Mouse (Mus musculus) embryonic facial prominence, embryonic 10.5 days (tissue): ENCODE results near the gene Srsf3. TPM values are rescaled to one million over a fixed set of nuclear protein-coding genes. Genes with fewer than 3 reads are reported as not detected.

Experiments
- DNase-seq: peaks from one replicate; pipeline ENCODE4 v3.0.0-alpha.2; 2017; ENCODE audit warnings: low spot score
- H3K27ac ChIP-seq: fragments of 300-500 bp; sonication (generic); replicated peaks from 2 replicates; pipeline ENCODE4 v1.5.1; 2016; ENCODE audit warnings: mild to moderate bottlenecking
- H3K27me3 ChIP-seq: fragments of 300-500 bp; sonication (generic); replicated peaks from 2 replicates; pipeline ENCODE4 v1.6.1; 2016; ENCODE audit warnings: low read depth, mild to moderate bottlenecking; ENCODE audit not compliant: poor library complexity, severe bottlenecking
- H3K36me3 ChIP-seq: fragments of 300-500 bp; sonication (generic); replicated peaks from 2 replicates; pipeline ENCODE4 v1.6.1; 2016; ENCODE audit warnings: mild to moderate bottlenecking, moderate library complexity
- H3K4me1 ChIP-seq: fragments of 300-500 bp; sonication (generic); 2 replicates; pipeline ENCODE4 v1.6.1; 2016
- H3K4me3 ChIP-seq: fragments of 300-500 bp; sonication (generic); 2 replicates; pipeline ENCODE4 v1.5.1; 2016; ENCODE audit warnings: mild to moderate bottlenecking, moderate library complexity
- H3K9me3 ChIP-seq: fragments of 300-500 bp; sonication (generic); 2 replicates; pipeline ENCODE4 v1.6.1; 2016; ENCODE audit warnings: mild to moderate bottlenecking
- WGBS: fragments of 180-500 bp; shearing (Covaris S2); methylation state at CpG from one replicate; pipeline ENCODE4 v1.1.7; 2016; 5-methylcytosine and 5-hydroxymethylcytosine counted together
- polyA plus RNA-seq: library from polyadenylated mRNA; unstranded; fragments of >200 nt; fragmentation: Nextera tagmentation; extraction: Ambion mirVana; gene quantifications from 2 replicates; pipeline ENCODE4 v1.2.1, GENCODE M21; 2016

Gene Srsf3
- polyA plus RNA-seq, 1 experiment from 2014 or later, result 831 TPM

DNA sequence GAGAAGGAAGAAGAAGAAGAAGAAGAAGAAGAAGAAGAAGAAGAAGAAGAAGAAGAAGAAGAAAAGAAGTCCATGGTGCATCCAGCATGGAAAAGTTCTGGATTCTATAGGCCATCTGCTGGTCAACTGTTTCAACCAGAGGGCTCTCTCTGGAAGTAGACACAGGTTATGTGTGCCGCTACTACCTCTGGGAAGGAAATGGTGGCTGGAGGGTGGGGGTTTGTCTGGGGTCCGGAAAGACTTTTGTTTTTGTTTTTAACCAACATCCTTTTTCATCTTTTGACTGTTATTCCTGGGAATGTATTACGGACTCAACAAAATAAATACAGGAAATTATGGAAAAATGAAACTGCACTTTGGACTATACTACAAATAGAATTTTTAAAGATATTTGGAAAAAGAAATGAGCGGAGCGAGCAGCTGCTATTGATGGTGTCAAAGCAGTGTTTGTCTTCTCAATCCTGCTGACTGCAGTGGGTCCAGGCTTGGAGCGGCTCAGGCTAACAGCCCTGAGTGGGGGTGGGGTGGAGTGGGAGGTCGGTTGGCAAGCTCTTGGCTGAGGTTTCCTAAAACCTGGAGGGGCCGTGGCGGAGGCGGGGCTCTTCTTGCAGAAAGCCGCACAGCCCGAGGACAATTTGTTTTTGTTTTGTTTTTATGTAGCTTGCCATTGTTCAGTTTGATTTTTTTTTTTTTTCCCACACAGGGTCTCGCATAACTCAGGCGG is 45.5 kb downstream of the Srsf3 start:
- Histone ChIP-seq H3K9me3 (no peaks in the 10 kb centered on the region), H3K4me3 (peak overlapping the region; percentile 46), H3K27ac (peak overlapping the region; percentile 51; the same call in 1 of the 2 replicates), H3K4me1 (peaks cover 43% of the 10 kb centered on the region), H3K36me3 (no peaks in the 10 kb centered on the region), H3K27me3 (peaks cover 61% of the 10 kb centered on the region)
- DNase-seq, result peak; percentile 65
- WGBS, result 19% methylated on average over 14 of the region's 14 CpGs

- 5% methylated on average over 25 of the region's 25 CpGs for WGBS
- peak; percentile 60 for DNase-seq
- peaks cover 63% of the 10 kb centered on the region for H3K27me3 ChIP-seq
- H3K4me3 ChIP-seq, result peak overlapping the region; percentile 46
- H3K4me1 ChIP-seq, result peaks cover 35% of the 10 kb centered on the region
- H3K27ac ChIP-seq, result peak overlapping the region; percentile 51; the same call in 1 of the 2 replicates
- no peaks in the 10 kb centered on the region for H3K9me3 ChIP-seq
- no peaks in the 10 kb centered on the region for H3K36me3 ChIP-seq
Measured at GRCm38 (mm10) chr17:29078519-29079383, 46.3 kb downstream of the Srsf3 start.

GRCm38 (mm10) chr17:29080758-29081617 is 48.6 kb downstream of the Srsf3 start:
- peak; percentile 48 for DNase-seq
- Histone ChIP-seq H3K27me3 (peaks cover 69% of the 10 kb centered on the region), H3K4me3 (peak overlapping the region; percentile 35), H3K27ac (peak overlapping the region; percentile 51; the same call in 1 of the 2 replicates), H3K4me1 (peaks cover 34% of the 10 kb centered on the region), H3K36me3 (no peaks in the 10 kb centered on the region), H3K9me3 (no peaks in the 10 kb centered on the region)
- 2% methylated on average over 23 of the region's 23 CpGs for WGBS

DNA sequence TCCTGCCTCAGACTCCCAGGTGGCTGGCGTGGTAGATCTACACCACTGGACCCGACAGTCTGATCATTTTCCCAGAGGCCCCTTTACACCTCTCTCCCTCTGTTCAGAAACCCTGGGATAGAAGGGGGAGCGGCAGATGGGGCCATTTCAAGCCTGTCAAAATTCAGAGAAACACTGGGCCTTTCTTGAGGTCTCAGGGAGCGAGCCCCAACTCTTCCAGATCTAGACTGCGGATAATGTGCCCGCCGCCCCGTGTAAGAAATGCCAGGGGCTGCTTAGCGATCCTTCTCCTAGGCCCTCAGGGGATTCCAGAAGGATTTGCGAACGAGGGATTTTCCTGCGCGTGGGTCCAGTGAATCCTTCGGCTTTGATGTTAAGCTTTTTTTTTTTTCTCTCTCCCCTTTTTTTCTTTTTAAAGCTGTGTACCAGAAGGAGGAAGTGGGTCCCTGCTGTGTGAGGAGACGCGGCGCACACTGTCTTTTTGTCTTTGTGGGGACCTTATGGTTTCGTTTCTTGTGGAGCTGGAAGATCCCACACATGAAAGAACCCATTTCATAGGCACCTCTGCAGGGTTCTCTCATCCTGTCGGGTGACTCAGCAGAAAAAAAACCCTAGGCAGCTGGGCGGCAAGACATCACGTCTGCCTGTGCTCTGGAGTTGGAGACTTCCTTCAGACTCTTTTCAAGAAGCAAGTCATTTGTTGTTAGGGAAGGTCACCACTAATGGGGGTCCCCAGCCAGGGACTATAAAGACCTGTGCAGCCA is 49.4 kb downstream of the Srsf3 start:
- no peaks in the 10 kb centered on the region for H3K9me3 ChIP-seq
- H3K27ac ChIP-seq, result peak overlapping the region; percentile 51; the same call in 1 of the 2 replicates
- H3K4me1 ChIP-seq, result peaks cover 34% of the 10 kb centered on the region
- H3K36me3 ChIP-seq, result no peaks in the 10 kb centered on the region
- peak overlapping the region; percentile 35 for H3K4me3 ChIP-seq
- DNase-seq, result peak; percentile 32
- peaks cover 68% of the 10 kb centered on the region for H3K27me3 ChIP-seq
- 4% methylated on average over 21 of the region's 21 CpGs for WGBS

DNA sequence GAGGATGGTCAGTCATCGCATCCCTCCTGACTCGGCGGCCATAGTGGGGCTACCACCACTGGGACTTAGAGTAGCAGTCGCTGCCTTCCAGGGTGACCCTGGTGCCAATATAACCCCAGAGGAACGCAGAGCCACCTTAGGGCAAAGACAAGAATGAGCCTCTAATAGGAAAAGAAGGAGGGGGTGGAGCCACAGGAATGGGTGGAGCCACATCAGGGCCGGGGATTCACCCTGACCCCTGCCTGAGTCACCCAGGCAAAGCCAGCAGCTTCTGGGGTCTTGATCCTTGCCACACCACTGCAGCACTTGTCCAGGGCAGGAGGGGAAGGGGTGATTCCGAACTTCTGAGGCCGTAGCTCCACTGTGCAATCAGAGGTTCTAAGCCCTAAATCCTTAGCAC is 51.2 kb downstream of the Srsf3 start:
- DNase-seq, result no peak
- peaks cover 25% of the 10 kb centered on the region for H3K4me1 ChIP-seq
- peaks cover 55% of the 10 kb centered on the region for H3K27me3 ChIP-seq
- WGBS, result 88% methylated on average over 8 of the region's 8 CpGs
- no peak overlapping the region for H3K27ac ChIP-seq
- no peaks in the 10 kb centered on the region for H3K36me3 ChIP-seq
- H3K4me3 ChIP-seq, result no peak overlapping the region
- no peaks in the 10 kb centered on the region for H3K9me3 ChIP-seq

- Histone ChIP-seq H3K36me3 (no peaks in the 10 kb centered on the region), H3K27me3 (peaks cover 44% of the 10 kb centered on the region), H3K27ac (no peak overlapping the region), H3K9me3 (no peaks in the 10 kb centered on the region), H3K4me1 (peaks cover 19% of the 10 kb centered on the region), H3K4me3 (no peak overlapping the region)
- WGBS, result 89% methylated on average over 7 of the region's 7 CpGs
- DNase-seq, result no peak
Measured at GRCm38 (mm10) chr17:29084656-29085055, 52.2 kb downstream of the Srsf3 start.

- Histone ChIP-seq H3K27me3 (peaks cover 38% of the 10 kb centered on the region), H3K36me3 (no peaks in the 10 kb centered on the region), H3K4me3 (no peak overlapping the region), H3K4me1 (peaks cover 19% of the 10 kb centered on the region), H3K9me3 (no peaks in the 10 kb centered on the region), H3K27ac (no peak overlapping the region)
- DNase-seq, result no peak
- WGBS, result 77% methylated on average over 10 of the region's 10 CpGs
Measured at GRCm38 (mm10) chr17:29085266-29085665, 52.8 kb downstream of the Srsf3 start.

GRCm38 (mm10) chr17:29086916-29087315 is 54.5 kb downstream of the Srsf3 start:
- H3K27me3 ChIP-seq, result peaks cover 34% of the 10 kb centered on the region
- H3K4me3 ChIP-seq, result no peak overlapping the region
- H3K9me3 ChIP-seq, result no peaks in the 10 kb centered on the region
- H3K36me3 ChIP-seq, result no peaks in the 10 kb centered on the region
- no peak for DNase-seq
- H3K4me1 ChIP-seq, result peaks cover 7% of the 10 kb centered on the region
- no peak overlapping the region for H3K27ac ChIP-seq
- 72% methylated on average over 4 of the region's 4 CpGs for WGBS

GRCm38 (mm10) chr17:29090776-29091175 is 58.3 kb downstream of the Srsf3 start, which contains the start of gene Cdkn1a:
Gene Cdkn1a (plus strand): TSS chr17:29090976.
- H3K27me3 ChIP-seq, result peaks cover 51% of the 10 kb centered on the region
- no peaks in the 10 kb centered on the region for H3K36me3 ChIP-seq
- no peaks in the 10 kb centered on the region for H3K9me3 ChIP-seq
- 67% methylated on average over 3 of the region's 3 CpGs for WGBS
- peaks cover 36% of the 10 kb centered on the region for H3K4me1 ChIP-seq
- 0 out of 2 replicates have a peak within 1 kb of the TSS, but pooled peaks have one; percentile 7 for H3K27ac ChIP-seq
- DNase-seq, result no peak
- H3K4me3 ChIP-seq, result no peak within 1 kb of the TSS

DNA sequence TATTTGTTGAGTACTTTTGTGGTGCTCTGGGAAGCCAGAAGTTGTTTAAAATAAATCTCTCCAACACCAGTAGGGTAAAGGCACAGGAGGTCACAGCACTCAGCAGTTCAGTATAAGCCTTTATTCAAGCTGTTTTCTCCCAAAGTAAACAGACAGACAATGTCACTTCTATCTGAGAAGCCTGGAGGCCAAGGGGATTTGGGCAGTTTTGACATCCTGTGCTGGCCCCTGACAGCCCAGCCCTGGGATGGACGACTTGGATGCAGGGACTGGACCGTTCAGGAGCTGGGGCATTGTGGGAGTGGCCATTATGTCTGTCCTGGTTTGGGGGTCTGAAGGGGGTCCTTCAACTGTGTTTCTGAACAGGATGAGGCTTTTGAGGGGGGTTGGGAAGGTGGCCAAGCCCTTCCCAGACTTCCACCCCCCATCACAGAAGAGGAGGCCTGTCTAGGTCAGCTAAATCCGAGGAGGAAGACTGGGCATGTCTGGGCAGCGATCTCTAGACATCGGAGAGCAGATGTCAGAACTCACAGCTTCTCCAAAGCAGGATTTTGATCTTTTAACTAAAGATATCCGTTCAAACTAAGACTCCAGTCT is 59.0 kb downstream of the Srsf3 start:
- Histone ChIP-seq H3K27ac (no peak overlapping the region), H3K27me3 (peaks cover 56% of the 10 kb centered on the region), H3K4me1 (peaks cover 37% of the 10 kb centered on the region), H3K4me3 (no peak overlapping the region), H3K9me3 (no peaks in the 10 kb centered on the region), H3K36me3 (no peaks in the 10 kb centered on the region)
- 41% methylated on average over 6 of the region's 6 CpGs for WGBS
- DNase-seq, result no peak

DNA sequence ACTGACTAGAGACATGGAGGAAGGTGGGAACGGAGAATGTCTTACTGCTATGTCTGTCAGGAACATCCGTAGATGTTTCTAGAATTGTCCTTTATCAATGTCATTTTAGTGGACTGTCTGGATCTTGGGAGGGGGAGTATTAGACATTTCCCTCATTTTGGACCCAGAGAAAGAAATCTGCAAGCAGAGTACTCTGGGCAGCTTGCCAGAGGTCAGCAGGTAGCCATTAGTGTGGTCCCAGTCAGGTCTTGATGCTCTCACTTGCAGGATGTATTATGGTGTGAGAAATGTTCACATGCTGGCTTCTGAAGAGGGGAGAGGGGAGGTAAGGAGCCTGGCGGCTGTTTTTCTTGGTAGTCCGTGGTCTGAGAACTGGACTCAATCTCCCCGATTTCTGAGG is 60.1 kb downstream of the Srsf3 start:
- no peaks in the 10 kb centered on the region for H3K36me3 ChIP-seq

More for the DNA sequence above, 60.1 kb downstream of the Srsf3 start:
- no peak overlapping the region for H3K4me3 ChIP-seq
- no peak overlapping the region for H3K27ac ChIP-seq
- H3K27me3 ChIP-seq, result peaks cover 65% of the 10 kb centered on the region
- no peaks in the 10 kb centered on the region for H3K9me3 ChIP-seq
- WGBS, result 66% methylated on average over 5 of the region's 5 CpGs
- no peak for DNase-seq
- peaks cover 41% of the 10 kb centered on the region for H3K4me1 ChIP-seq
